Mouse (Mus musculus): ENCODE measurements around the gene Gpr132. TPM values are rescaled to one million over a fixed set of nuclear protein-coding genes. Genes with fewer than 3 reads are reported as not detected.

Gene Gpr132
- 0.15 TPM in 1 of 2 replicates, not detected in the other for polyA plus RNA-seq (2014; fragmentation: Nextera tagmentation; extraction: Ambion mirVana)

GRCm38 (mm10) chr12:112868178-112869087, at the start of gene Gpr132:
Gene Gpr132, minus strand, starts transcription at chr12:112868228.
- Histone ChIP-seq H3K9ac (replicated peaks; ENCODE audit: low read length) (no peak within 1 kb of the TSS), H3K9me3 (replicated peaks; ENCODE audit: control insufficient read depth, low read length) (no peaks in the 10 kb centered on the region), H3K27me3 (ENCODE audit: control insufficient read depth, insufficient read depth, low read length) (no peaks in the 10 kb centered on the region), H3K4me2 (ENCODE audit: low read depth, low read length) (no peak within 1 kb of the TSS), H3K4me1 (ENCODE audit: control insufficient read depth, insufficient read depth, low read length) (no peaks in the 10 kb centered on the region), H3K36me3 (replicated peaks; ENCODE audit: control insufficient read depth, insufficient read depth, low read depth, low read length) (no peaks in the 10 kb centered on the region), H3K27ac (replicated peaks; ENCODE audit: low read depth, low read length) (no peak within 1 kb of the TSS), H3K4me3 (ENCODE audit: low read depth, low read length) (no peak within 1 kb of the TSS)
- 55% methylated on average over 13 of the region's 13 CpGs for WGBS
- ATAC-seq (replicated peaks; ENCODE audit: insufficient number of reproducible peaks, low FRiP score, low TSS enrichment, low read depth): no peak
- peak; percentile 30 for DNase-seq (ENCODE audit: low spot score)

GRCm38 (mm10) chr12:112917486-112917885, 49.5 kb upstream of the Gpr132 start:
- Histone ChIP-seq H3K27me3 (ENCODE audit: control insufficient read depth, insufficient read depth, low read length) (no peaks in the 10 kb centered on the region), H3K27ac (replicated peaks; ENCODE audit: low read depth, low read length) (no peak overlapping the region), H3K4me3 (ENCODE audit: low read depth, low read length) (no peak overlapping the region), H3K9me3 (replicated peaks; ENCODE audit: control insufficient read depth, low read length) (no peaks in the 10 kb centered on the region), H3K9ac (replicated peaks; ENCODE audit: low read length) (no peak overlapping the region), H3K4me2 (ENCODE audit: low read depth, low read length) (no peak overlapping the region), H3K36me3 (replicated peaks; ENCODE audit: control insufficient read depth, insufficient read depth, low read depth, low read length) (no peaks in the 10 kb centered on the region), H3K4me1 (ENCODE audit: control insufficient read depth, insufficient read depth, low read length) (no peaks in the 10 kb centered on the region)
- no peak for ATAC-seq (replicated peaks; ENCODE audit: insufficient number of reproducible peaks, low FRiP score, low TSS enrichment, low read depth)
- no peak for DNase-seq (ENCODE audit: low spot score)
- 79% methylated on average over 11 of the region's 11 CpGs for WGBS

GRCm38 (mm10) chr12:112916698-112917400, 48.8 kb upstream of the Gpr132 start:
- Histone ChIP-seq H3K27me3 (ENCODE audit: control insufficient read depth, insufficient read depth, low read length) (no peaks in the 10 kb centered on the region), H3K36me3 (replicated peaks; ENCODE audit: control insufficient read depth, insufficient read depth, low read depth, low read length) (no peaks in the 10 kb centered on the region), H3K9me3 (replicated peaks; ENCODE audit: control insufficient read depth, low read length) (no peaks in the 10 kb centered on the region), H3K4me3 (ENCODE audit: low read depth, low read length) (no peak overlapping the region), H3K9ac (replicated peaks; ENCODE audit: low read length) (no peak overlapping the region), H3K27ac (replicated peaks; ENCODE audit: low read depth, low read length) (no peak overlapping the region), H3K4me1 (ENCODE audit: control insufficient read depth, insufficient read depth, low read length) (no peaks in the 10 kb centered on the region), H3K4me2 (ENCODE audit: low read depth, low read length) (no peak overlapping the region)
- DNase-seq (ENCODE audit: low spot score) (no peak), ATAC-seq (replicated peaks; ENCODE audit: insufficient number of reproducible peaks, low FRiP score, low TSS enrichment, low read depth) (no peak)
- WGBS: 85% methylated on average over 16 of the region's 16 CpGs

- H3K27ac ChIP-seq (replicated peaks; ENCODE audit: low read depth, low read length): no peak overlapping the region
- H3K27me3 ChIP-seq (ENCODE audit: control insufficient read depth, insufficient read depth, low read length): no peaks in the 10 kb centered on the region
- no peak overlapping the region for H3K4me2 ChIP-seq (ENCODE audit: low read depth, low read length)
- H3K9ac ChIP-seq (replicated peaks; ENCODE audit: low read length): no peak overlapping the region
- no peaks in the 10 kb centered on the region for H3K9me3 ChIP-seq (replicated peaks; ENCODE audit: control insufficient read depth, low read length)
- ATAC-seq (replicated peaks; ENCODE audit: insufficient number of reproducible peaks, low FRiP score, low TSS enrichment, low read depth): no peak
- no peaks in the 10 kb centered on the region for H3K4me1 ChIP-seq (ENCODE audit: control insufficient read depth, insufficient read depth, low read length)
- no peak for DNase-seq (ENCODE audit: low spot score)
- no peak overlapping the region for H3K4me3 ChIP-seq (ENCODE audit: low read depth, low read length)
- no peaks in the 10 kb centered on the region for H3K36me3 ChIP-seq (replicated peaks; ENCODE audit: control insufficient read depth, insufficient read depth, low read depth, low read length)
- WGBS: 85% methylated on average over 13 of the region's 13 CpGs
These were observed 47.6 kb upstream of the Gpr132 start for GRCm38 (mm10) chr12:112915587-112915986.

GRCm38 (mm10) chr12:112914527-112914926, 46.5 kb upstream of the Gpr132 start:
- Histone ChIP-seq H3K36me3 (replicated peaks; ENCODE audit: control insufficient read depth, insufficient read depth, low read depth, low read length) (no peaks in the 10 kb centered on the region), H3K27ac (replicated peaks; ENCODE audit: low read depth, low read length) (no peak overlapping the region), H3K4me3 (ENCODE audit: low read depth, low read length) (no peak overlapping the region), H3K9me3 (replicated peaks; ENCODE audit: control insufficient read depth, low read length) (no peaks in the 10 kb centered on the region), H3K9ac (replicated peaks; ENCODE audit: low read length) (no peak overlapping the region), H3K4me1 (ENCODE audit: control insufficient read depth, insufficient read depth, low read length) (no peaks in the 10 kb centered on the region), H3K27me3 (ENCODE audit: control insufficient read depth, insufficient read depth, low read length) (no peaks in the 10 kb centered on the region), H3K4me2 (ENCODE audit: low read depth, low read length) (no peak overlapping the region)
- ATAC-seq (replicated peaks; ENCODE audit: insufficient number of reproducible peaks, low FRiP score, low TSS enrichment, low read depth) (no peak), DNase-seq (ENCODE audit: low spot score) (no peak)
- WGBS: 80% methylated on average over 11 of the region's 11 CpGs

- Histone ChIP-seq H3K9ac (replicated peaks; ENCODE audit: low read length) (no peak overlapping the region), H3K27ac (replicated peaks; ENCODE audit: low read depth, low read length) (no peak overlapping the region), H3K27me3 (ENCODE audit: control insufficient read depth, insufficient read depth, low read length) (no peaks in the 10 kb centered on the region), H3K36me3 (replicated peaks; ENCODE audit: control insufficient read depth, insufficient read depth, low read depth, low read length) (no peaks in the 10 kb centered on the region), H3K4me2 (ENCODE audit: low read depth, low read length) (no peak overlapping the region), H3K4me1 (ENCODE audit: control insufficient read depth, insufficient read depth, low read length) (no peaks in the 10 kb centered on the region), H3K4me3 (ENCODE audit: low read depth, low read length) (no peak overlapping the region), H3K9me3 (replicated peaks; ENCODE audit: control insufficient read depth, low read length) (no peaks in the 10 kb centered on the region)
- 82% methylated on average over 25 of the region's 28 CpGs for WGBS
- no peak for DNase-seq (ENCODE audit: low spot score)
- ATAC-seq (replicated peaks; ENCODE audit: insufficient number of reproducible peaks, low FRiP score, low TSS enrichment, low read depth): no peak
These were observed 45.1 kb upstream of the Gpr132 start for GRCm38 (mm10) chr12:112912951-112913745.

- WGBS: 92% methylated on average over 17 of the region's 17 CpGs
- Histone ChIP-seq H3K4me2 (ENCODE audit: low read depth, low read length) (no peak overlapping the region), H3K27me3 (ENCODE audit: control insufficient read depth, insufficient read depth, low read length) (no peaks in the 10 kb centered on the region), H3K27ac (replicated peaks; ENCODE audit: low read depth, low read length) (no peak overlapping the region), H3K9me3 (replicated peaks; ENCODE audit: control insufficient read depth, low read length) (no peaks in the 10 kb centered on the region), H3K36me3 (replicated peaks; ENCODE audit: control insufficient read depth, insufficient read depth, low read depth, low read length) (no peaks in the 10 kb centered on the region), H3K4me3 (ENCODE audit: low read depth, low read length) (no peak overlapping the region), H3K9ac (replicated peaks; ENCODE audit: low read length) (no peak overlapping the region), H3K4me1 (ENCODE audit: control insufficient read depth, insufficient read depth, low read length) (no peaks in the 10 kb centered on the region)
- ATAC-seq (replicated peaks; ENCODE audit: insufficient number of reproducible peaks, low FRiP score, low TSS enrichment, low read depth) (no peak), DNase-seq (ENCODE audit: low spot score) (no peak)
These were observed 43.7 kb upstream of the Gpr132 start for GRCm38 (mm10) chr12:112911701-112912100.
